Mouse (Mus musculus) midbrain, embryonic 16.5 days (tissue): Measurements from ENCODE around the gene Jmy. TPM values are rescaled to one million over a fixed set of nuclear protein-coding genes. Genes with fewer than 3 reads are reported as not detected.

Source experiments
- ATAC-seq: fragments of 200-750 bp; cut with Nextera tagmentation; 2 replicates; pipeline ENCODE4 v1.8.0; 2017; ENCODE audit warnings: moderate TSS enrichment
- H3K27ac ChIP-seq: fragments of 300-500 bp; sonication (generic); 2 replicates; pipeline ENCODE4 v1.5.1; 2014; ENCODE audit warnings: mild to moderate bottlenecking, low read length, mixed read lengths
- H3K27me3 ChIP-seq: fragments of 300-500 bp; sonication (generic); 2 replicates; pipeline ENCODE4 v1.6.1; 2014; ENCODE audit warnings: low read depth, low read length, mixed read lengths; ENCODE audit not compliant: control insufficient read depth, insufficient read depth
- H3K36me3 ChIP-seq: fragments of 300-500 bp; sonication (generic); 2 replicates; pipeline ENCODE4 v1.6.1; 2014; ENCODE audit warnings: mild to moderate bottlenecking, low read length, moderate library complexity, mixed read lengths; ENCODE audit not compliant: control insufficient read depth, insufficient read depth
- H3K4me1 ChIP-seq: fragments of 300-500 bp; sonication (generic); 2 replicates; pipeline ENCODE4 v1.6.1; 2014; ENCODE audit warnings: mild to moderate bottlenecking, low read length, mixed read lengths; ENCODE audit not compliant: control insufficient read depth, insufficient read depth
- H3K4me2 ChIP-seq: fragments of 300-500 bp; sonication (generic); 2 replicates; pipeline ENCODE4 v1.6.1; 2014; ENCODE audit warnings: mild to moderate bottlenecking, low read length, mixed read lengths
- H3K4me3 ChIP-seq: fragments of 300-500 bp; sonication (generic); 2 replicates; pipeline ENCODE4 v1.5.1; 2014; ENCODE audit warnings: low read depth, mild to moderate bottlenecking, low read length, moderate library complexity, mixed read lengths
- H3K9ac ChIP-seq: fragments of 300-500 bp; sonication (generic); 2 replicates; pipeline ENCODE4 v1.6.1; 2014; ENCODE audit warnings: low read depth, low read length, mixed read lengths
- H3K9me3 ChIP-seq: fragments of 300-500 bp; sonication (generic); replicated peaks from 2 replicates; pipeline ENCODE4 v1.6.1; 2014; ENCODE audit warnings: mild to moderate bottlenecking, low read length, mixed read lengths; ENCODE audit not compliant: control insufficient read depth, poor library complexity, severe bottlenecking
- WGBS: fragments of 180-500 bp; shearing (Covaris S2); extraction: QIAGEN DNeasy Blood & Tissue Kit; methylation state at CpG from one replicate; pipeline ENCODE4 v1.1.7; 2014; 5-methylcytosine and 5-hydroxymethylcytosine counted together
- polyA plus RNA-seq: library from polyadenylated mRNA; unstranded; fragments of >200 nt; fragmentation: Nextera tagmentation; extraction: Ambion mirVana; gene quantifications from 2 replicates; pipeline ENCODE4 v1.2.1, GENCODE M21; 2015

The Jmy gene
- polyA plus RNA-seq, 1 experiment from 2014 or later = 3.5 TPM

DNA sequence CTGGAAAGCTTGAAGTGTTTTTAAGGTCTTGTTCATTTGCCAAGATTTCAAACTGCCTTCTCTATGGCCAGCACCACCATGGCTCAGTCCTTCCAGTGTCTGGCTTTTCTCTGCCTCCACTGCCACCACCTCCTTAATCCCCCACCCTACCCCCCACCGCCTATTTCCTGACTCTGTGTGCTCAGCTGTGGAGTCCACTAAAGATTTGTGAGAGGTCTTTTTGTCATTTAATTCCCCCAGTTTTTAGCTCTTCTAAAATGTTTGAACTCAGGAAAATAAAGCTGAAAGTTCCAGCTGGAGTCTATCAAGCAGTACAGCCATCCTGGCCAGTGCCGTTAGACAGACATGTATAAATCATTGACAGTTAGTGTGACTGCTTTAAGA, 110.4 kb downstream of the Jmy start:
- Histone ChIP-seq H3K27me3 (no peaks in the 10 kb centered on the region), H3K36me3 (0 out of 2 replicates have a peak, but pooled peaks cover 2% of the 10 kb centered on the region), H3K9ac (no peak overlapping the region), H3K4me1 (no peaks in the 10 kb centered on the region), H3K9me3 (no peaks in the 10 kb centered on the region), H3K4me2 (no peak overlapping the region), H3K4me3 (no peak overlapping the region), H3K27ac (no peak overlapping the region)
- no peak for ATAC-seq
- 41% methylated on average over 2 of the region's 2 CpGs for WGBS

DNA sequence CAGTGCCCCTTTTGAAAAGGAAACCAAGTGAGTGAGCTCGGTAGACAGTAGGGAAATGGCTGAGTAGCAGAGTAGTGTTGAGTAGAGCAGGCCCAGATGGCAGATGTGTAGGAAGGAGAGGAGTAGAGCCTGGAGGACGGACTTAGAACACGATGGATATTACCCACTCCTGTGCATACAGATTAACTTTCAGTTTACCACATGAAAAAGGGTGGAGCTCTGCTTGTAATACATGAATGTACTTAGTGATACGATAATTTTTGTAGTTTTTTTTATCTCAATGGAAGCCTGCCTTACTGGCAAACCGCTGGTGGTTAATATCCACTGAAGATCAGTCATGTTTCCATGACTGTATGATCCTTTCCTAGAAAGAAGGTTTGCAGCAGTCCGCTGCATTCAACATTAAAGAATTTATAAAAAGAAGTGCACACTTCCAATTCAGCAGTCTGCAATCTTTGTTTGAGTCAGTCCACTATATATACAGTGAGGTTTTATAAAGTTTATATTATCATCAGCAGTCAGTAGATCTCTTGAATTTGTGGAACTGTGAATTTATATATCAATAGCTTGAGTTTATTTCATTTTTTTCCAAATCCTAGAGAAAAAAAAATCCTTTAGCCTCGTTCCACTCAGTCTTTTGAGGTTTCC, 110.9 kb downstream of the Jmy start:
- Histone ChIP-seq H3K36me3 (0 out of 2 replicates have a peak, but pooled peaks cover 2% of the 10 kb centered on the region), H3K27ac (no peak overlapping the region), H3K27me3 (no peaks in the 10 kb centered on the region), H3K4me2 (no peak overlapping the region), H3K4me3 (no peak overlapping the region), H3K9ac (no peak overlapping the region), H3K4me1 (no peaks in the 10 kb centered on the region), H3K9me3 (no peaks in the 10 kb centered on the region)
- no peak for ATAC-seq
- WGBS = 71% methylated on average over 7 of the region's 7 CpGs

DNA sequence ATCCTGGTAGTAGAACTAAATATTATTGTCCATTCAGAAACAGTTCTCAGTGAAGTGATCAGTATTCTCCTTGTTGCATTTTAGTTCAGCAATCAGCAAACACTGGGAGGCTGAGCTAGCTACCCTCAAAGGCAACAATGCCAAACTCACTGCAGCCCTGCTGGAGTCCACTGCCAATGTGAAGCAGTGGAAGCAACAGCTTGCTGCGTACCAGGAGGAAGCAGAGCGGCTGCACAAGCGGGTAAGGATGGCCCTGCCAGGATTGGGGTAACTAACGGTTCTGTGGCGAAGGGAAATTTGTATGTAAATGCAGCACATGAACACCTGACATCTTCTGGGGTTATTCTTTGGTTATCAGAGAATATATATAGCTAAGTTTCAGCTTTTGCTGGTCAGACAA, 112.2 kb downstream of the Jmy start:
- no peak overlapping the region for H3K4me3 ChIP-seq
- no peaks in the 10 kb centered on the region for H3K27me3 ChIP-seq
- H3K36me3 ChIP-seq = 0 out of 2 replicates have a peak, but pooled peaks cover 2% of the 10 kb centered on the region
- H3K4me1 ChIP-seq = no peaks in the 10 kb centered on the region
- no peak overlapping the region for H3K9ac ChIP-seq
- H3K4me2 ChIP-seq = no peak overlapping the region
- no peak for ATAC-seq
- peak overlapping the region; percentile 26; the same call in 1 of the 2 replicates for H3K27ac ChIP-seq
- 75% methylated on average over 5 of the region's 5 CpGs for WGBS
- no peaks in the 10 kb centered on the region for H3K9me3 ChIP-seq

DNA sequence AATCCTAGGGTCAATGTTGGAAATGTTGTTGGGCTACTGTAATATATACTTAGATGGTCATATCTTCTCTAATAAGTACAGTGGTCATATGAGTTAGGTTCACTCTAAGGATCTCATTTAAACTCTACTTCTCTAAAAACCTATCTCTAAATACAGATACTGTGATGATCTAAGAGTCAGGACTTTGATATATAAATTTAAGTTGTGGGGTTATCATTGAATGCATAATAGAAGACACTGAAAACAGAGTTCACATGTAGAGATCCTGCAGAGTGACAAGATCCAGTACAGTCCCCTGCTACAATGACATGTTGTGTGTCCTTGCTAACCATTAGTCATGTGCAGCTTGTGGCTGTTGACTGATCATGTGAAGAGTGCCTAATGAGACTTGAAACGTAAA, 114.5 kb downstream of the Jmy start:
- Histone ChIP-seq H3K9ac (no peak overlapping the region), H3K27ac (no peak overlapping the region), H3K4me2 (no peak overlapping the region), H3K4me1 (no peaks in the 10 kb centered on the region), H3K27me3 (no peaks in the 10 kb centered on the region), H3K36me3 (no peaks in the 10 kb centered on the region), H3K4me3 (no peak overlapping the region), H3K9me3 (no peaks in the 10 kb centered on the region)
- 87% methylated on average over 1 of the region's 1 CpGs for WGBS
- ATAC-seq = no peak

DNA sequence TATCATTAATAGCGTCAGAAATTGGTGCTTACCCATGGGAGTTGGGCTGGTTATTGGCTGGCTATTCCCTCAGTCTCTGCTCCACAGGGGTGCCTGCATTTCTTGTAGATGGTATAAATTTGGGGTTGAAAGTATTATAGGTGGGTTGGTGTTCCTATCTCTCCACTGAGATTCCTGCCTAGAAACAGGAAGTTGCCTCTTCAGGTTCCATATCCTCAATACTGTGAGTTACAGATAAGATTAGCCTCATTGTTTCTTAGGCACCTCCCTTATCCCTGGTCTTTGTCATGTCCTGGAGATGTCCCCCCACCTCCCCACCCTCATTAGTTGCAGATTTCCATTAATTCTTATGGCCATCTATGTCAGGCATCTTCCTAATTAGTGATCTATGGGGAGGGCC, 115.1 kb downstream of the Jmy start:
- H3K4me3 ChIP-seq = no peak overlapping the region
- ATAC-seq = no peak
- no peaks in the 10 kb centered on the region for H3K27me3 ChIP-seq
- WGBS = 84% methylated on average over 1 of the region's 1 CpGs
- H3K9me3 ChIP-seq = no peaks in the 10 kb centered on the region
- H3K9ac ChIP-seq = no peak overlapping the region
- H3K4me1 ChIP-seq = no peaks in the 10 kb centered on the region
- H3K27ac ChIP-seq = no peak overlapping the region
- no peak overlapping the region for H3K4me2 ChIP-seq
- no peaks in the 10 kb centered on the region for H3K36me3 ChIP-seq

DNA sequence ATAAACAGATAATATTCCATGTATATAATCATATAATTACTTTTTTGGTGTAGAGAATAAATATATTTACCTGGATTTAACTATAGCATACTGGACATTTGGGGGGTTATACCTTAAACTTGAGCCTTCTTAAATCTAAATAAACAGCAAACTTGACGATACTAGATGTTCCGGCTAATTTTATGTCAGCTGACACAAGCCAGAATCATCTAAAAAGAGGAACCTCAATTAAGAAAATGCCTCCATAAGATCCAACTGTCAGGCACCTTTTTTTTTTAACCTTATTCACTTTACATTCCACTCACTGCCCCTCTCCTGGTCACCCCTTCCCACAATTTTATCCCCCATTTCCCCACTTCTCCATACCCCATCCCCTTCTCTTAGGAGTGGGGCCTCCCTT, 116.0 kb downstream of the Jmy start:
- Histone ChIP-seq H3K36me3 (no peaks in the 10 kb centered on the region), H3K9me3 (no peaks in the 10 kb centered on the region), H3K27me3 (no peaks in the 10 kb centered on the region), H3K27ac (no peak overlapping the region), H3K4me3 (no peak overlapping the region), H3K4me1 (no peaks in the 10 kb centered on the region), H3K9ac (no peak overlapping the region), H3K4me2 (no peak overlapping the region)
- no peak for ATAC-seq
- WGBS = 96% methylated on average over 2 of the region's 2 CpGs

DNA sequence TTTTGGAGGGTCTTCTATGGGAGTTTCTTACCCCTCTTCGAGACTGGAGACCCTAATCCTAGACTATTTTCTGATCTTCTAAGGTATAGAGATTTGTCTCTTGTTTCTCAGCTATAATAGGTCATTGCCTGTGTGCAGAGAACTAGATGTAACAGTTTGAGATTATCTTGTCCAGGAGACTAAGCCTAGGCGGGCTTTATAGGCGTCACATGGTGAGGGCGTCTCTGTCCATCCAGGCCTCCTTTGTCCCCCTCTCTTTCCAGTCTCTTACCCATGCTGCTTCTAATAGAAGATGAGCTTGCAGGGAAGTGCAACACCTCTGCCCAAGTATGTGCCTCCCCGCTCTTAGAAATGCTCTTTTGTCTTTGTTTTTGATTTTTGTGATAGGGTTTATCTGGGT, 116.5 kb downstream of the Jmy start:
- Histone ChIP-seq H3K4me2 (no peak overlapping the region), H3K9me3 (no peaks in the 10 kb centered on the region), H3K4me1 (no peaks in the 10 kb centered on the region), H3K27ac (no peak overlapping the region), H3K4me3 (no peak overlapping the region), H3K9ac (no peak overlapping the region), H3K36me3 (no peaks in the 10 kb centered on the region), H3K27me3 (no peaks in the 10 kb centered on the region)
- WGBS = 84% methylated on average over 5 of the region's 5 CpGs
- ATAC-seq = no peak

DNA sequence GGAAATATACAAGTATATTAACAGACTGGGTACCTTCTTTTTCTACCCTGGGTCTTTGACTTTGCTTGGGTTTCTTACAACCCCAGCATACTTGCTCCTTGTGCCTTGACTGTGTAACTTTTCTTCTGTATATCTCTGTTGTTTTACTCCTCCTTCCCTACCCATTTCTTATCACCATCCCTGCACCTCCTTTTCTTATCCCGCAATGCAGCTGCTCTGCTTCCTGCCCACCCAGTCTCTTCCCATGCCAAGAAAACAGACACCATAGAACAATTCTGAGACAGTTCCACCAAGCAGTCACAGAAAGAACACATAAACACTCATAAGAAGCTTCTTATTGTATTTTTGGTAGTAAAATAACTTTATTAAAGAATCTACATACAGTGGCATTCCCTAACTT, 118.3 kb downstream of the Jmy start:
- ATAC-seq = no peak
- no peak overlapping the region for H3K4me3 ChIP-seq

DNA sequence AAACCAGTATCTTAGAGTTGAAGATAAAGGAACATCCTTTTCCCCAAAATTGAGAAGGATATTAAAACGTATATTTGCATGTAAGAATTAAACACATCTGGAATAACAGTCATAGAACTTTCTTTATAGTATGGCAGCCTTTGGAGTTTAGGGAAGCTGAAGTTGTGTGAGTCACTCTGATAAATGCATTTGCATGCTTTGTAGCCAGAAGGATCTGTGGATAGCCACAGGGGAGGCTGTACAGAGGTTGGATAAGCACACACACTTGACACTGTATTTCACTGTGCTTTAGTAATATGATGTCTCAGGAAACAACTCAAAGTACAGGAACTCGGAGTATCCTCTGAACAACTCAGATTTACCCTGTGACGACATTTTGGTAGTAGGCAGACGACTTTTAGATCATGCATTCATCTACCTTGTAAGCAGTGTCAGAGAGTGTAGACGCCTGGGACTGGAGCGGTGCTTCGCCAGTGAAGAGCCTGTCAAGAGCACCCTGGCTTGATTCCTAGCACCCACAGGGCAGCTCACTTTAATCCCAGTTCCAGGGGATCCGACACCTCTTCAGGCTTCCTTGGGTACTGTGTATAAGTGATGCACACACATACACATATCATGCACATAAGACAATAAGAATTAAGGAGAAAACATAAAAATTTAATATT, 119.1 kb downstream of the Jmy start:
- no peaks in the 10 kb centered on the region for H3K36me3 ChIP-seq
- no peaks in the 10 kb centered on the region for H3K27me3 ChIP-seq
- no peak overlapping the region for H3K4me3 ChIP-seq
- ATAC-seq = no peak
- H3K9me3 ChIP-seq = no peaks in the 10 kb centered on the region
- no peak overlapping the region for H3K4me2 ChIP-seq
- H3K4me1 ChIP-seq = no peaks in the 10 kb centered on the region
- H3K9ac ChIP-seq = no peak overlapping the region
- no peak overlapping the region for H3K27ac ChIP-seq
- 90% methylated on average over 8 of the region's 8 CpGs for WGBS

More for the DNA sequence above, 118.3 kb downstream of the Jmy start:
- Histone ChIP-seq H3K4me1 (no peaks in the 10 kb centered on the region), H3K27ac (no peak overlapping the region), H3K36me3 (no peaks in the 10 kb centered on the region), H3K4me2 (no peak overlapping the region), H3K9ac (no peak overlapping the region), H3K9me3 (no peaks in the 10 kb centered on the region), H3K27me3 (no peaks in the 10 kb centered on the region)
- WGBS = 92% methylated on average over 1 of the region's 1 CpGs
